Mouse (Mus musculus): ENCODE data around the gene Stim2. TPM values are rescaled to one million over a fixed set of nuclear protein-coding genes. Genes with fewer than 3 reads are reported as not detected.

The Stim2 gene
- polyA plus RNA-seq, 1 experiment from 2014 or later, result 9.8 TPM

GRCm38 (mm10) chr5:54005111-54005864 lies 7.0 kb downstream of the Stim2 start:
- Histone ChIP-seq H3K4me1 (ENCODE audit: control insufficient read depth, insufficient read depth, low read length) (peaks cover under 1% of the 10 kb centered on the region), H3K27ac (ENCODE audit: low read length) (no peak overlapping the region), H3K36me3 (ENCODE audit: control insufficient read depth, insufficient read depth, low read length) (no peaks in the 10 kb centered on the region), H3K27me3 (replicated peaks; ENCODE audit: control insufficient read depth, insufficient read depth, low read length) (no peaks in the 10 kb centered on the region), H3K9ac (ENCODE audit: low read depth, low read length) (no peak overlapping the region), H3K4me3 (ENCODE audit: low read length) (no peak overlapping the region), H3K9me3 (ENCODE audit: control insufficient read depth, low read length) (no peaks in the 10 kb centered on the region), H3K4me2 (ENCODE audit: low read depth, low read length) (no peak overlapping the region)
- ATAC-seq, result no peak
- WGBS, result 80% methylated on average over 2 of the region's 2 CpGs

GRCm38 (mm10) chr5:54005865-54006225 lies 7.5 kb downstream of the Stim2 start:
- 47% methylated on average over 6 of the region's 6 CpGs for WGBS
- Histone ChIP-seq H3K9ac (ENCODE audit: low read depth, low read length) (no peak overlapping the region), H3K9me3 (ENCODE audit: control insufficient read depth, low read length) (no peaks in the 10 kb centered on the region), H3K4me2 (ENCODE audit: low read depth, low read length) (no peak overlapping the region), H3K27ac (ENCODE audit: low read length) (no peak overlapping the region), H3K4me1 (ENCODE audit: control insufficient read depth, insufficient read depth, low read length) (no peaks in the 10 kb centered on the region; the same call in 1 of the 2 replicates), H3K4me3 (ENCODE audit: low read length) (no peak overlapping the region), H3K36me3 (ENCODE audit: control insufficient read depth, insufficient read depth, low read length) (no peaks in the 10 kb centered on the region), H3K27me3 (replicated peaks; ENCODE audit: control insufficient read depth, insufficient read depth, low read length) (no peaks in the 10 kb centered on the region)
- no peak for ATAC-seq

GRCm38 (mm10) chr5:54006845-54007244 lies 8.5 kb downstream of the Stim2 start:
- ATAC-seq, result no peak
- Histone ChIP-seq H3K9ac (ENCODE audit: low read depth, low read length) (no peak overlapping the region), H3K9me3 (ENCODE audit: control insufficient read depth, low read length) (no peaks in the 10 kb centered on the region), H3K36me3 (ENCODE audit: control insufficient read depth, insufficient read depth, low read length) (no peaks in the 10 kb centered on the region), H3K27ac (ENCODE audit: low read length) (no peak overlapping the region), H3K4me2 (ENCODE audit: low read depth, low read length) (no peak overlapping the region), H3K27me3 (replicated peaks; ENCODE audit: control insufficient read depth, insufficient read depth, low read length) (no peaks in the 10 kb centered on the region), H3K4me1 (ENCODE audit: control insufficient read depth, insufficient read depth, low read length) (no peaks in the 10 kb centered on the region), H3K4me3 (ENCODE audit: low read length) (no peak overlapping the region)
- WGBS, result 94% methylated on average over 1 of the region's 1 CpGs

- no peaks in the 10 kb centered on the region for H3K4me1 ChIP-seq (ENCODE audit: control insufficient read depth, insufficient read depth, low read length)
- H3K36me3 ChIP-seq (ENCODE audit: control insufficient read depth, insufficient read depth, low read length), result no peaks in the 10 kb centered on the region
- no peak overlapping the region for H3K4me3 ChIP-seq (ENCODE audit: low read length)
- ATAC-seq, result no peak
- H3K27me3 ChIP-seq (replicated peaks; ENCODE audit: control insufficient read depth, insufficient read depth, low read length), result no peaks in the 10 kb centered on the region
- H3K4me2 ChIP-seq (ENCODE audit: low read depth, low read length), result no peak overlapping the region
- H3K9me3 ChIP-seq (ENCODE audit: control insufficient read depth, low read length), result no peaks in the 10 kb centered on the region
- WGBS, result 81% methylated on average over 6 of the region's 6 CpGs
- no peak overlapping the region for H3K9ac ChIP-seq (ENCODE audit: low read depth, low read length)
- no peak overlapping the region for H3K27ac ChIP-seq (ENCODE audit: low read length)
These were observed 9.3 kb downstream of the Stim2 start for GRCm38 (mm10) chr5:54007617-54008016.

GRCm38 (mm10) chr5:54013271-54013670 lies 15.0 kb downstream of the Stim2 start:
- 35% methylated on average over 1 of the region's 1 CpGs for WGBS
- Histone ChIP-seq H3K9ac (ENCODE audit: low read depth, low read length) (no peak overlapping the region), H3K36me3 (ENCODE audit: control insufficient read depth, insufficient read depth, low read length) (no peaks in the 10 kb centered on the region), H3K4me2 (ENCODE audit: low read depth, low read length) (no peak overlapping the region), H3K27ac (ENCODE audit: low read length) (no peak overlapping the region), H3K27me3 (replicated peaks; ENCODE audit: control insufficient read depth, insufficient read depth, low read length) (no peaks in the 10 kb centered on the region), H3K9me3 (ENCODE audit: control insufficient read depth, low read length) (no peaks in the 10 kb centered on the region), H3K4me1 (ENCODE audit: control insufficient read depth, insufficient read depth, low read length) (no peaks in the 10 kb centered on the region), H3K4me3 (ENCODE audit: low read length) (no peak overlapping the region)
- ATAC-seq, result no peak

GRCm38 (mm10) chr5:54017143-54017542 lies 18.8 kb downstream of the Stim2 start:
- H3K4me2 ChIP-seq (ENCODE audit: low read depth, low read length), result no peak overlapping the region
- no peaks in the 10 kb centered on the region for H3K4me1 ChIP-seq (ENCODE audit: control insufficient read depth, insufficient read depth, low read length)
- WGBS, result 58% methylated on average over 7 of the region's 7 CpGs
- no peaks in the 10 kb centered on the region for H3K36me3 ChIP-seq (ENCODE audit: control insufficient read depth, insufficient read depth, low read length)
- H3K4me3 ChIP-seq (ENCODE audit: low read length), result no peak overlapping the region
- H3K27ac ChIP-seq (ENCODE audit: low read length), result no peak overlapping the region
- H3K27me3 ChIP-seq (replicated peaks; ENCODE audit: control insufficient read depth, insufficient read depth, low read length), result no peaks in the 10 kb centered on the region
- no peak for ATAC-seq
- no peak overlapping the region for H3K9ac ChIP-seq (ENCODE audit: low read depth, low read length)
- H3K9me3 ChIP-seq (ENCODE audit: control insufficient read depth, low read length), result no peaks in the 10 kb centered on the region

- 83% methylated on average over 2 of the region's 2 CpGs for WGBS
- Histone ChIP-seq H3K4me3 (ENCODE audit: low read length) (no peak overlapping the region), H3K27ac (ENCODE audit: low read length) (no peak overlapping the region), H3K4me1 (ENCODE audit: control insufficient read depth, insufficient read depth, low read length) (no peaks in the 10 kb centered on the region), H3K4me2 (ENCODE audit: low read depth, low read length) (no peak overlapping the region), H3K36me3 (ENCODE audit: control insufficient read depth, insufficient read depth, low read length) (no peaks in the 10 kb centered on the region), H3K9ac (ENCODE audit: low read depth, low read length) (no peak overlapping the region), H3K27me3 (replicated peaks; ENCODE audit: control insufficient read depth, insufficient read depth, low read length) (no peaks in the 10 kb centered on the region), H3K9me3 (ENCODE audit: control insufficient read depth, low read length) (no peaks in the 10 kb centered on the region)
- ATAC-seq, result no peak
These were observed 20.6 kb downstream of the Stim2 start for GRCm38 (mm10) chr5:54018856-54019255.

- Histone ChIP-seq H3K4me3 (ENCODE audit: low read length) (no peak overlapping the region), H3K27ac (ENCODE audit: low read length) (no peak overlapping the region), H3K4me2 (ENCODE audit: low read depth, low read length) (no peak overlapping the region), H3K9ac (ENCODE audit: low read depth, low read length) (no peak overlapping the region), H3K36me3 (ENCODE audit: control insufficient read depth, insufficient read depth, low read length) (no peaks in the 10 kb centered on the region), H3K27me3 (replicated peaks; ENCODE audit: control insufficient read depth, insufficient read depth, low read length) (no peaks in the 10 kb centered on the region), H3K9me3 (ENCODE audit: control insufficient read depth, low read length) (no peaks in the 10 kb centered on the region), H3K4me1 (ENCODE audit: control insufficient read depth, insufficient read depth, low read length) (no peaks in the 10 kb centered on the region)
- WGBS, result 61% methylated on average over 4 of the region's 4 CpGs
- no peak for ATAC-seq
These were observed 21.2 kb downstream of the Stim2 start for GRCm38 (mm10) chr5:54019546-54019945.

GRCm38 (mm10) chr5:54024610-54025009 lies 26.3 kb downstream of the Stim2 start:
- Histone ChIP-seq H3K27ac (ENCODE audit: low read length) (no peak overlapping the region), H3K9me3 (ENCODE audit: control insufficient read depth, low read length) (no peaks in the 10 kb centered on the region), H3K36me3 (ENCODE audit: control insufficient read depth, insufficient read depth, low read length) (no peaks in the 10 kb centered on the region), H3K27me3 (replicated peaks; ENCODE audit: control insufficient read depth, insufficient read depth, low read length) (no peaks in the 10 kb centered on the region), H3K4me3 (ENCODE audit: low read length) (no peak overlapping the region), H3K4me1 (ENCODE audit: control insufficient read depth, insufficient read depth, low read length) (no peaks in the 10 kb centered on the region), H3K9ac (ENCODE audit: low read depth, low read length) (no peak overlapping the region), H3K4me2 (ENCODE audit: low read depth, low read length) (no peak overlapping the region)
- 51% methylated on average over 3 of the region's 3 CpGs for WGBS
- peak; percentile 62; the same call in 1 of the 2 replicates for ATAC-seq

GRCm38 (mm10) chr5:54025630-54026029 lies 27.3 kb downstream of the Stim2 start:
- ATAC-seq, result no peak
- H3K4me2 ChIP-seq (ENCODE audit: low read depth, low read length), result no peak overlapping the region
- H3K27me3 ChIP-seq (replicated peaks; ENCODE audit: control insufficient read depth, insufficient read depth, low read length), result no peaks in the 10 kb centered on the region
- no peak overlapping the region for H3K4me3 ChIP-seq (ENCODE audit: low read length)
- no peaks in the 10 kb centered on the region for H3K36me3 ChIP-seq (ENCODE audit: control insufficient read depth, insufficient read depth, low read length)
- WGBS, result 97% methylated on average over 2 of the region's 2 CpGs
- H3K4me1 ChIP-seq (ENCODE audit: control insufficient read depth, insufficient read depth, low read length), result no peaks in the 10 kb centered on the region
- no peak overlapping the region for H3K9ac ChIP-seq (ENCODE audit: low read depth, low read length)
- no peak overlapping the region for H3K27ac ChIP-seq (ENCODE audit: low read length)
- no peaks in the 10 kb centered on the region for H3K9me3 ChIP-seq (ENCODE audit: control insufficient read depth, low read length)
